Mouse (Mus musculus): ENCODE measurements around the gene Ccdc28b.

GRCm38 (mm10) chr4:129617121-129617641, 6.6 kb downstream of the Ccdc28b start:
- TF ChIP-seq CTCF (IDR thresholded peaks at IDR 0.05) (no peak), POLR2A (IDR thresholded peaks at IDR 0.05; ENCODE audit: insufficient read depth, low read depth, low read length) (no peak)

Data from heart, adult 2 months (tissue).